Mouse (Mus musculus): ENCODE data around the gene Pan3. TPM values are rescaled to one million over a fixed set of nuclear protein-coding genes. Genes with fewer than 3 reads are reported as not detected.

The Pan3 gene
- polyA plus RNA-seq, 1 experiment from 2014 or later: 61.5 TPM

- Histone ChIP-seq H3K36me3 (ENCODE audit: control insufficient read depth, insufficient read depth, low read length) (no peaks in the 10 kb centered on the region), H3K4me3 (replicated peaks; ENCODE audit: low read length) (no peak overlapping the region), H3K4me1 (ENCODE audit: control insufficient read depth, insufficient read depth, low read length) (peaks cover 11% of the 10 kb centered on the region; the same call in 1 of the 2 replicates), H3K9ac (ENCODE audit: low read length) (no peak overlapping the region), H3K4me2 (ENCODE audit: low read depth, low read length) (no peak overlapping the region), H3K9me3 (replicated peaks; ENCODE audit: control insufficient read depth, low read length) (no peaks in the 10 kb centered on the region), H3K27me3 (ENCODE audit: control insufficient read depth, insufficient read depth, low read length) (no peaks in the 10 kb centered on the region), H3K27ac (ENCODE audit: low read length) (no peak overlapping the region)
- ATAC-seq (ENCODE audit: insufficient read depth, low FRiP score): no peak
- WGBS: 71% methylated on average over 1 of the region's 1 CpGs
These were observed 12.0 kb downstream of the Pan3 start for GRCm38 (mm10) chr5:147441979-147442378.

GRCm38 (mm10) chr5:147442741-147443140 lies 12.8 kb downstream of the Pan3 start:
- no peak overlapping the region for H3K27ac ChIP-seq (ENCODE audit: low read length)
- no peaks in the 10 kb centered on the region for H3K9me3 ChIP-seq (replicated peaks; ENCODE audit: control insufficient read depth, low read length)
- no peak for ATAC-seq (ENCODE audit: insufficient read depth, low FRiP score)
- H3K4me1 ChIP-seq (ENCODE audit: control insufficient read depth, insufficient read depth, low read length): peaks cover 9% of the 10 kb centered on the region; the same call in 1 of the 2 replicates
- WGBS: 78% methylated on average over 4 of the region's 4 CpGs
- no peaks in the 10 kb centered on the region for H3K36me3 ChIP-seq (ENCODE audit: control insufficient read depth, insufficient read depth, low read length)
- no peak overlapping the region for H3K4me2 ChIP-seq (ENCODE audit: low read depth, low read length)
- H3K9ac ChIP-seq (ENCODE audit: low read length): no peak overlapping the region
- no peaks in the 10 kb centered on the region for H3K27me3 ChIP-seq (ENCODE audit: control insufficient read depth, insufficient read depth, low read length)
- H3K4me3 ChIP-seq (replicated peaks; ENCODE audit: low read length): no peak overlapping the region

- ATAC-seq (ENCODE audit: insufficient read depth, low FRiP score): no peak
- Histone ChIP-seq H3K4me1 (ENCODE audit: control insufficient read depth, insufficient read depth, low read length) (peaks cover 17% of the 10 kb centered on the region; the same call in 1 of the 2 replicates), H3K4me3 (replicated peaks; ENCODE audit: low read length) (no peak overlapping the region), H3K36me3 (ENCODE audit: control insufficient read depth, insufficient read depth, low read length) (no peaks in the 10 kb centered on the region), H3K9ac (ENCODE audit: low read length) (no peak overlapping the region), H3K9me3 (replicated peaks; ENCODE audit: control insufficient read depth, low read length) (no peaks in the 10 kb centered on the region), H3K27ac (ENCODE audit: low read length) (no peak overlapping the region), H3K27me3 (ENCODE audit: control insufficient read depth, insufficient read depth, low read length) (no peaks in the 10 kb centered on the region), H3K4me2 (ENCODE audit: low read depth, low read length) (no peak overlapping the region)
- 68% methylated on average over 6 of the region's 6 CpGs for WGBS
These were observed 14.3 kb downstream of the Pan3 start for GRCm38 (mm10) chr5:147444298-147444697.

- no peak for ATAC-seq (ENCODE audit: insufficient read depth, low FRiP score)
- no peak overlapping the region for H3K4me2 ChIP-seq (ENCODE audit: low read depth, low read length)
These were observed 14.8 kb downstream of the Pan3 start for GRCm38 (mm10) chr5:147444757-147445156.

GRCm38 (mm10) chr5:147445252-147445651 lies 15.3 kb downstream of the Pan3 start:
- Histone ChIP-seq H3K9me3 (replicated peaks; ENCODE audit: control insufficient read depth, low read length) (no peaks in the 10 kb centered on the region), H3K27me3 (ENCODE audit: control insufficient read depth, insufficient read depth, low read length) (no peaks in the 10 kb centered on the region), H3K36me3 (ENCODE audit: control insufficient read depth, insufficient read depth, low read length) (no peaks in the 10 kb centered on the region), H3K4me3 (replicated peaks; ENCODE audit: low read length) (no peak overlapping the region), H3K4me2 (ENCODE audit: low read depth, low read length) (no peak overlapping the region), H3K9ac (ENCODE audit: low read length) (no peak overlapping the region), H3K4me1 (ENCODE audit: control insufficient read depth, insufficient read depth, low read length) (peaks cover 21% of the 10 kb centered on the region), H3K27ac (ENCODE audit: low read length) (no peak overlapping the region)
- WGBS: 69% methylated on average over 4 of the region's 4 CpGs
- ATAC-seq (ENCODE audit: insufficient read depth, low FRiP score): no peak

More at GRCm38 (mm10) chr5:147444757-147445156, 14.8 kb downstream of the Pan3 start:
- Histone ChIP-seq H3K4me3 (replicated peaks; ENCODE audit: low read length) (no peak overlapping the region), H3K27ac (ENCODE audit: low read length) (no peak overlapping the region), H3K4me1 (ENCODE audit: control insufficient read depth, insufficient read depth, low read length) (peaks cover 21% of the 10 kb centered on the region), H3K9me3 (replicated peaks; ENCODE audit: control insufficient read depth, low read length) (no peaks in the 10 kb centered on the region), H3K27me3 (ENCODE audit: control insufficient read depth, insufficient read depth, low read length) (no peaks in the 10 kb centered on the region), H3K36me3 (ENCODE audit: control insufficient read depth, insufficient read depth, low read length) (no peaks in the 10 kb centered on the region), H3K9ac (ENCODE audit: low read length) (no peak overlapping the region)
- 74% methylated on average over 2 of the region's 2 CpGs for WGBS

- Histone ChIP-seq H3K9me3 (replicated peaks; ENCODE audit: control insufficient read depth, low read length) (no peaks in the 10 kb centered on the region), H3K36me3 (ENCODE audit: control insufficient read depth, insufficient read depth, low read length) (0 out of 2 replicates have a peak, but pooled peaks cover 4% of the 10 kb centered on the region), H3K9ac (ENCODE audit: low read length) (no peak overlapping the region), H3K27ac (ENCODE audit: low read length) (no peak overlapping the region), H3K4me1 (ENCODE audit: control insufficient read depth, insufficient read depth, low read length) (peaks cover 21% of the 10 kb centered on the region), H3K27me3 (ENCODE audit: control insufficient read depth, insufficient read depth, low read length) (no peaks in the 10 kb centered on the region), H3K4me3 (replicated peaks; ENCODE audit: low read length) (no peak overlapping the region), H3K4me2 (ENCODE audit: low read depth, low read length) (no peak overlapping the region)
- no peak for ATAC-seq (ENCODE audit: insufficient read depth, low FRiP score)
- WGBS: 71% methylated on average over 4 of the region's 4 CpGs
These were observed 18.6 kb downstream of the Pan3 start for GRCm38 (mm10) chr5:147448526-147448925.

- H3K4me1 ChIP-seq (ENCODE audit: control insufficient read depth, insufficient read depth, low read length): peaks cover 21% of the 10 kb centered on the region
- H3K4me2 ChIP-seq (ENCODE audit: low read depth, low read length): no peak overlapping the region
- H3K4me3 ChIP-seq (replicated peaks; ENCODE audit: low read length): no peak overlapping the region
- H3K36me3 ChIP-seq (ENCODE audit: control insufficient read depth, insufficient read depth, low read length): 0 out of 2 replicates have a peak, but pooled peaks cover 4% of the 10 kb centered on the region
- no peak overlapping the region for H3K9ac ChIP-seq (ENCODE audit: low read length)
- H3K27ac ChIP-seq (ENCODE audit: low read length): no peak overlapping the region
- no peaks in the 10 kb centered on the region for H3K9me3 ChIP-seq (replicated peaks; ENCODE audit: control insufficient read depth, low read length)
- ATAC-seq (ENCODE audit: insufficient read depth, low FRiP score): no peak
- H3K27me3 ChIP-seq (ENCODE audit: control insufficient read depth, insufficient read depth, low read length): no peaks in the 10 kb centered on the region
- 83% methylated on average over 4 of the region's 4 CpGs for WGBS
These were observed 19.0 kb downstream of the Pan3 start for GRCm38 (mm10) chr5:147448933-147449332.

- H3K27ac ChIP-seq (ENCODE audit: low read length): no peak overlapping the region
- no peaks in the 10 kb centered on the region for H3K9me3 ChIP-seq (replicated peaks; ENCODE audit: control insufficient read depth, low read length)
- no peak for ATAC-seq (ENCODE audit: insufficient read depth, low FRiP score)
- H3K27me3 ChIP-seq (ENCODE audit: control insufficient read depth, insufficient read depth, low read length): no peaks in the 10 kb centered on the region
- no peak overlapping the region for H3K9ac ChIP-seq (ENCODE audit: low read length)
- peaks cover 13% of the 10 kb centered on the region for H3K36me3 ChIP-seq (ENCODE audit: control insufficient read depth, insufficient read depth, low read length)
- no peak overlapping the region for H3K4me3 ChIP-seq (replicated peaks; ENCODE audit: low read length)
- 66% methylated on average over 4 of the region's 4 CpGs for WGBS
- H3K4me1 ChIP-seq (ENCODE audit: control insufficient read depth, insufficient read depth, low read length): no peaks in the 10 kb centered on the region
- H3K4me2 ChIP-seq (ENCODE audit: low read depth, low read length): no peak overlapping the region
These were observed 26.5 kb downstream of the Pan3 start for GRCm38 (mm10) chr5:147456491-147456890.

- WGBS: 59% methylated on average over 4 of the region's 4 CpGs
- no peak overlapping the region for H3K4me3 ChIP-seq (replicated peaks; ENCODE audit: low read length)
- no peaks in the 10 kb centered on the region for H3K4me1 ChIP-seq (ENCODE audit: control insufficient read depth, insufficient read depth, low read length)
- H3K9ac ChIP-seq (ENCODE audit: low read length): no peak overlapping the region
- no peak overlapping the region for H3K4me2 ChIP-seq (ENCODE audit: low read depth, low read length)
- ATAC-seq (ENCODE audit: insufficient read depth, low FRiP score): peak; percentile 60; the same call in 1 of the 2 replicates
- no peaks in the 10 kb centered on the region for H3K9me3 ChIP-seq (replicated peaks; ENCODE audit: control insufficient read depth, low read length)
- peaks cover 13% of the 10 kb centered on the region; the same call in 1 of the 2 replicates for H3K36me3 ChIP-seq (ENCODE audit: control insufficient read depth, insufficient read depth, low read length)
- H3K27me3 ChIP-seq (ENCODE audit: control insufficient read depth, insufficient read depth, low read length): no peaks in the 10 kb centered on the region
- no peak overlapping the region for H3K27ac ChIP-seq (ENCODE audit: low read length)
These were observed 30.0 kb downstream of the Pan3 start for GRCm38 (mm10) chr5:147459821-147460567.
